Comparison of ENCODE assay signal across 19 mouse cellular contexts in genomic region chr2:92929696-92930095, GRCm38 (mm10).
"Had no signal": no experiment of that assay in that cellular context is flagged by ENCODE, and none has a peak within 500 bp of the region (broad histone marks: within the 10 kb centered on the region; RNA-seq: fewer than 3 reads in every experiment).

No protein-coding gene starts in this region.

- H3K27me3 ChIP-seq: stomach, embryonic 15.5 days had no signal

- H3K4me3 ChIP-seq: midbrain, embryonic 10.5 days; myocyte; neural tube, embryonic 13.5 days; neural tube, embryonic 15.5 days; stomach, embryonic 15.5 days had no signal

- DNase-seq: lung, adult 18-20 months; lung, embryonic 14.5 days; lung, postnatal 10 days; lung, postnatal 4 days; midbrain, embryonic 14.5 days; retina, postnatal 1 day; right cerebral cortex, adult 18-20 months; right cerebral cortex, postnatal 25 days; right cerebral cortex, postnatal 4 days; spleen, adult 18-20 months; thymus, postnatal 25 days; thymus, postnatal 4 days had no signal

- H3K27ac ChIP-seq: liver, embryonic 14.5 days; midbrain, embryonic 10.5 days; neural tube, embryonic 13.5 days; neural tube, embryonic 15.5 days; stomach, embryonic 15.5 days; stomach, postnatal 0 days had no signal

- H3K36me3 ChIP-seq: midbrain, embryonic 10.5 days; neural tube, embryonic 13.5 days; neural tube, embryonic 15.5 days; stomach, embryonic 15.5 days had no signal
